Mouse (Mus musculus): ENCODE measurements around the gene Osbpl6. TPM values are rescaled to one million over a fixed set of nuclear protein-coding genes. Genes with fewer than 3 reads are reported as not detected.

Gene Osbpl6
- polyA plus RNA-seq, 1 experiment from 2014 or later: 17.6 TPM

GRCm38 (mm10) chr2:76549316-76549715 is 143.0 kb downstream of the Osbpl6 start:
- Histone ChIP-seq H3K9me3 (ENCODE audit: low read depth, low read length) (no peaks in the 10 kb centered on the region), H3K4me3 (ENCODE audit: low read depth, low read length) (no peak overlapping the region), H3K9ac (no peak overlapping the region), H3K4me1 (ENCODE audit: insufficient read depth) (peaks cover 2% of the 10 kb centered on the region; the same call in 1 of the 2 replicates), H3K27ac (ENCODE audit: low read depth) (no peak overlapping the region), H3K4me2 (no peak overlapping the region), H3K27me3 (ENCODE audit: insufficient read depth, low read length) (no peaks in the 10 kb centered on the region), H3K36me3 (ENCODE audit: insufficient read depth) (no peaks in the 10 kb centered on the region)
- TF ChIP-seq CTCF (IDR thresholded peaks at IDR 0.05; ENCODE audit: low read depth): no peak
- 70% methylated on average over 12 of the region's 12 CpGs for WGBS
- DNase-seq: no peak
- ATAC-seq (ENCODE audit: insufficient read depth): no peak

- no peaks in the 10 kb centered on the region for H3K4me1 ChIP-seq (ENCODE audit: insufficient read depth)
- H3K4me2 ChIP-seq: no peak overlapping the region
- no peak overlapping the region for H3K9ac ChIP-seq
- no peak overlapping the region for H3K4me3 ChIP-seq (ENCODE audit: low read depth, low read length)
- TF ChIP-seq CTCF (IDR thresholded peaks at IDR 0.05; ENCODE audit: low read depth): no peak
- H3K36me3 ChIP-seq (ENCODE audit: insufficient read depth): no peaks in the 10 kb centered on the region
- no peak for ATAC-seq (ENCODE audit: insufficient read depth)
- WGBS: 65% methylated on average over 11 of the region's 11 CpGs
- H3K9me3 ChIP-seq (ENCODE audit: low read depth, low read length): no peaks in the 10 kb centered on the region
- no peak for DNase-seq
- no peak overlapping the region for H3K27ac ChIP-seq (ENCODE audit: low read depth)
- no peaks in the 10 kb centered on the region for H3K27me3 ChIP-seq (ENCODE audit: insufficient read depth, low read length)
Measured at GRCm38 (mm10) chr2:76555852-76556558, 149.7 kb downstream of the Osbpl6 start.

GRCm38 (mm10) chr2:76560146-76560545 is 153.8 kb downstream of the Osbpl6 start:
- no peak for TF ChIP-seq CTCF (IDR thresholded peaks at IDR 0.05; ENCODE audit: low read depth)
- Histone ChIP-seq H3K27me3 (ENCODE audit: insufficient read depth, low read length) (no peaks in the 10 kb centered on the region), H3K4me3 (ENCODE audit: low read depth, low read length) (no peak overlapping the region), H3K4me2 (no peak overlapping the region), H3K9ac (no peak overlapping the region), H3K4me1 (ENCODE audit: insufficient read depth) (no peaks in the 10 kb centered on the region), H3K27ac (ENCODE audit: low read depth) (no peak overlapping the region), H3K9me3 (ENCODE audit: low read depth, low read length) (no peaks in the 10 kb centered on the region), H3K36me3 (ENCODE audit: insufficient read depth) (no peaks in the 10 kb centered on the region)
- 90% methylated on average over 10 of the region's 10 CpGs for WGBS
- ATAC-seq (ENCODE audit: insufficient read depth) (no peak), DNase-seq (no peak)

- no peak overlapping the region; the same call in 1 of the 2 replicates for H3K27ac ChIP-seq (ENCODE audit: low read depth)
- H3K4me1 ChIP-seq (ENCODE audit: insufficient read depth): no peaks in the 10 kb centered on the region
- 52% methylated on average over 4 of the region's 4 CpGs for WGBS
- H3K36me3 ChIP-seq (ENCODE audit: insufficient read depth): no peaks in the 10 kb centered on the region
- no peaks in the 10 kb centered on the region for H3K9me3 ChIP-seq (ENCODE audit: low read depth, low read length)
- DNase-seq (peak; percentile 59), ATAC-seq (ENCODE audit: insufficient read depth) (peak; percentile 24; the same call in 1 of the 2 replicates)
- no peak overlapping the region for H3K4me2 ChIP-seq
- H3K9ac ChIP-seq: no peak overlapping the region
- H3K4me3 ChIP-seq (ENCODE audit: low read depth, low read length): no peak overlapping the region
- no peaks in the 10 kb centered on the region for H3K27me3 ChIP-seq (ENCODE audit: insufficient read depth, low read length)
- no peak for TF ChIP-seq CTCF (IDR thresholded peaks at IDR 0.05; ENCODE audit: low read depth)
Measured at GRCm38 (mm10) chr2:76563862-76564261, 157.6 kb downstream of the Osbpl6 start.

- H3K9ac ChIP-seq: no peak overlapping the region
- 76% methylated on average over 8 of the region's 8 CpGs for WGBS
- ATAC-seq (ENCODE audit: insufficient read depth) (no peak), DNase-seq (no peak)
- no peak overlapping the region for H3K4me2 ChIP-seq
- no peak overlapping the region for H3K27ac ChIP-seq (ENCODE audit: low read depth)
- H3K36me3 ChIP-seq (ENCODE audit: insufficient read depth): no peaks in the 10 kb centered on the region
- no peaks in the 10 kb centered on the region for H3K9me3 ChIP-seq (ENCODE audit: low read depth, low read length)
- no peaks in the 10 kb centered on the region for H3K4me1 ChIP-seq (ENCODE audit: insufficient read depth)
- TF ChIP-seq CTCF (IDR thresholded peaks at IDR 0.05; ENCODE audit: low read depth): no peak
- H3K4me3 ChIP-seq (ENCODE audit: low read depth, low read length): no peak overlapping the region
- no peaks in the 10 kb centered on the region for H3K27me3 ChIP-seq (ENCODE audit: insufficient read depth, low read length)
Measured at GRCm38 (mm10) chr2:76566933-76567551, 160.7 kb downstream of the Osbpl6 start.

- no peaks in the 10 kb centered on the region for H3K27me3 ChIP-seq (ENCODE audit: insufficient read depth, low read length)
- no peaks in the 10 kb centered on the region for H3K9me3 ChIP-seq (ENCODE audit: low read depth, low read length)
- TF ChIP-seq CTCF (IDR thresholded peaks at IDR 0.05; ENCODE audit: low read depth): no peak
- H3K4me1 ChIP-seq (ENCODE audit: insufficient read depth): no peaks in the 10 kb centered on the region
- H3K9ac ChIP-seq: no peak overlapping the region
- H3K4me3 ChIP-seq (ENCODE audit: low read depth, low read length): no peak overlapping the region
- DNase-seq: peak; percentile 51
- no peaks in the 10 kb centered on the region for H3K36me3 ChIP-seq (ENCODE audit: insufficient read depth)
- peak; percentile 68; the same call in 1 of the 2 replicates for ATAC-seq (ENCODE audit: insufficient read depth)
- no peak overlapping the region for H3K27ac ChIP-seq (ENCODE audit: low read depth)
- H3K4me2 ChIP-seq: peak overlapping the region; percentile 7; the same call in 1 of the 2 replicates
- WGBS: 48% methylated on average over 10 of the region's 10 CpGs
Measured at GRCm38 (mm10) chr2:76571543-76571942, 165.2 kb downstream of the Osbpl6 start.

GRCm38 (mm10) chr2:76578911-76579310 is 172.6 kb downstream of the Osbpl6 start:
- Histone ChIP-seq H3K27ac (ENCODE audit: low read depth) (no peak overlapping the region), H3K4me3 (ENCODE audit: low read depth, low read length) (no peak overlapping the region), H3K4me1 (ENCODE audit: insufficient read depth) (no peaks in the 10 kb centered on the region), H3K9me3 (ENCODE audit: low read depth, low read length) (no peaks in the 10 kb centered on the region), H3K36me3 (ENCODE audit: insufficient read depth) (no peaks in the 10 kb centered on the region), H3K9ac (no peak overlapping the region), H3K4me2 (no peak overlapping the region), H3K27me3 (ENCODE audit: insufficient read depth, low read length) (no peaks in the 10 kb centered on the region)
- 80% methylated on average over 8 of the region's 8 CpGs for WGBS
- no peak for TF ChIP-seq CTCF (IDR thresholded peaks at IDR 0.05; ENCODE audit: low read depth)
- no peak for DNase-seq
- no peak for ATAC-seq (ENCODE audit: insufficient read depth)

Data from lung, embryonic 14.5 days (tissue).